Mouse (Mus musculus): ENCODE measurements around the gene Tbk1.

DNA sequence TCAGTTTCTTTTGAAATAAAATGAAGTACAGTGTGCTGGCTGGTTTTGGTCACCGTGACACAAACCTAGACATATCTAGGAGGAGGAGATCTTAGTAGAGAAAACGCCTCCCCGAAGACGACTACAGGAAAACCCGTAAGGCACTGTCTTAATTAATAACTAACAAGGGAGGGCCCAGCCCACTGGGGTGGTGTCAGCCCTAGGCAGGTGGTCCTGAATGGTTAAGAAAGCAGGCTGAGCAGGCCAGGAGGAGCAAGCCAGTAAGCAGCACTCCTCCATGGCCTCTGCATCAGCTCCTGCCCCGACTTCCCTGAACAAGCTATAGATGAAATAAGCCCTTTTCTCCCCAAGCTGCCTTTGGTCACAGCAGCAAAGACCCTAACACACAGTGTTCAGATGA, 16.8 kb downstream of the Tbk1 start:
- TF ChIP-seq EP300 (IDR thresholded peaks at IDR 0.05; ENCODE audit: low read depth) (no peak), CTCF (IDR thresholded peaks at IDR 0.05; ENCODE audit: low read depth) (no peak)

All from liver, postnatal 0 days (tissue).